Mouse (Mus musculus): ENCODE measurements around the gene Kcnq1.

- no peak for TF ChIP-seq TAL1 (IDR thresholded peaks at IDR 0.05; ENCODE audit: low read length)
- TF ChIP-seq GATA1 (IDR thresholded peaks at IDR 0.05; ENCODE audit: low read length) = no peak
Observed at GRCm38 (mm10) chr7:143360776-143361175, 254.6 kb downstream of the Kcnq1 start.
